Mouse (Mus musculus) hindbrain, embryonic 14.5 days (tissue): ENCODE measurements around the gene 1700088E04Rik. TPM values are rescaled to one million over a fixed set of nuclear protein-coding genes. Genes with fewer than 3 reads are reported as not detected.
A peak's percentile ranks its signal among the peaks of the same experiment; 100 is the strongest.

ENCODE experiments used
- ATAC-seq: fragments of 200-750 bp; cut with Nextera tagmentation; 2 replicates; pipeline ENCODE4 v1.8.0; 2017; ENCODE audit warnings: moderate number of reproducible peaks, mild to moderate bottlenecking, moderate TSS enrichment, moderate library complexity; ENCODE audit not compliant: low FRiP score
- DNase-seq: peaks from one replicate; pipeline ENCODE4 v3.0.0-alpha.2; 2015; ENCODE audit warnings: low spot score
- H3K27ac ChIP-seq: fragments of 300-500 bp; sonication (generic); 2 replicates; pipeline ENCODE4 v1.5.1; 2014; ENCODE audit warnings: mild to moderate bottlenecking, moderate library complexity
- H3K27me3 ChIP-seq: fragments of 300-500 bp; sonication (generic); 2 replicates; pipeline ENCODE4 v1.6.1; 2014; ENCODE audit warnings: mild to moderate bottlenecking, low read length, mixed read lengths; ENCODE audit not compliant: control insufficient read depth, insufficient read depth
- H3K36me3 ChIP-seq: fragments of 300-500 bp; sonication (generic); replicated peaks from 2 replicates; pipeline ENCODE4 v1.6.1; 2014; ENCODE audit not compliant: control insufficient read depth, insufficient read depth
- H3K4me1 ChIP-seq: fragments of 300-500 bp; sonication (generic); replicated peaks from 2 replicates; pipeline ENCODE4 v1.6.1; 2014; ENCODE audit warnings: antibody characterized with exemption, low read length, mixed read lengths; ENCODE audit not compliant: control insufficient read depth, insufficient read depth
- H3K4me2 ChIP-seq: fragments of 300-500 bp; sonication (generic); replicated peaks from 2 replicates; pipeline ENCODE4 v1.6.1; 2014; ENCODE audit warnings: mild to moderate bottlenecking, moderate library complexity
- H3K4me3 ChIP-seq: fragments of 300-500 bp; sonication (generic); replicated peaks from 2 replicates; pipeline ENCODE4 v1.5.1; 2014; ENCODE audit warnings: mild to moderate bottlenecking, low read length
- H3K9ac ChIP-seq: fragments of 300-500 bp; sonication (generic); 2 replicates; pipeline ENCODE4 v1.6.1; 2014
- H3K9me3 ChIP-seq: fragments of 300-500 bp; sonication (generic); 2 replicates; pipeline ENCODE4 v1.6.1; 2016; ENCODE audit warnings: low read length; ENCODE audit not compliant: control insufficient read depth
- WGBS: fragments of 180-500 bp; shearing (Covaris S2); extraction: QIAGEN DNeasy Blood & Tissue Kit; methylation state at CpG from one replicate; pipeline ENCODE4 v1.1.7; 2014; 5-methylcytosine and 5-hydroxymethylcytosine counted together
- polyA plus RNA-seq: library from polyadenylated mRNA; unstranded; fragments of >200 nt; fragmentation: Nextera tagmentation; extraction: Ambion mirVana; gene quantifications from 2 replicates; pipeline ENCODE4 v1.2.1, GENCODE M21; 2014

1700088E04Rik gene
- polyA plus RNA-seq = 18.3 and 19.1 TPM in 2 replicates

- H3K9me3 ChIP-seq = no peaks in the 10 kb centered on the region
- WGBS = 0% methylated on average over 57 of the region's 57 CpGs
- peak; percentile 99 for DNase-seq
- peaks cover 21% of the 10 kb centered on the region for H3K36me3 ChIP-seq
- peaks cover 19% of the 10 kb centered on the region for H3K4me1 ChIP-seq
- H3K27me3 ChIP-seq = no peaks in the 10 kb centered on the region
- H3K4me2 ChIP-seq = peak within 1 kb of the TSS; percentile 89
- H3K4me3 ChIP-seq = peak within 1 kb of the TSS; percentile 87
- H3K9ac ChIP-seq = peak within 1 kb of the TSS; percentile 74
- ATAC-seq = peak; percentile 92
- peak within 1 kb of the TSS; percentile 36; the same call in 1 of the 2 replicates for H3K27ac ChIP-seq
These were observed at the start of gene 1700088E04Rik, which contains the start of gene Polr2f for GRCm38 (mm10) chr15:79140866-79141565. TSS of gene 1700088E04Rik (minus strand) at chr15:79141253. TSS of gene Polr2f (plus strand) at chr15:79141009.

- WGBS = 93% methylated on average over 8 of the region's 8 CpGs
- peaks cover 3% of the 10 kb centered on the region for H3K4me1 ChIP-seq
- H3K9ac ChIP-seq = no peak overlapping the region
- no peaks in the 10 kb centered on the region for H3K36me3 ChIP-seq
- H3K27ac ChIP-seq = no peak overlapping the region
- H3K27me3 ChIP-seq = no peaks in the 10 kb centered on the region
- H3K4me2 ChIP-seq = no peak overlapping the region
- H3K4me3 ChIP-seq = no peak overlapping the region
- no peaks in the 10 kb centered on the region for H3K9me3 ChIP-seq
- ATAC-seq = no peak
- no peak for DNase-seq
These were observed 46.8 kb upstream of the 1700088E04Rik start for GRCm38 (mm10) chr15:79187819-79188218.

- no peak overlapping the region for H3K27ac ChIP-seq
- H3K4me2 ChIP-seq = no peak overlapping the region
- no peak overlapping the region for H3K9ac ChIP-seq
- H3K9me3 ChIP-seq = no peaks in the 10 kb centered on the region
- ATAC-seq (no peak), DNase-seq (no peak)
- no peaks in the 10 kb centered on the region for H3K4me1 ChIP-seq
- no peak overlapping the region for H3K4me3 ChIP-seq
- no peaks in the 10 kb centered on the region for H3K36me3 ChIP-seq
- WGBS = 82% methylated on average over 10 of the region's 10 CpGs
- no peaks in the 10 kb centered on the region for H3K27me3 ChIP-seq
These were observed 44.2 kb upstream of the 1700088E04Rik start for GRCm38 (mm10) chr15:79185213-79185612.

GRCm38 (mm10) chr15:79176905-79177304 lies 35.9 kb upstream of the 1700088E04Rik start:
- H3K4me2 ChIP-seq = no peak overlapping the region
- H3K9me3 ChIP-seq = no peaks in the 10 kb centered on the region
- 50% methylated on average over 6 of the region's 6 CpGs for WGBS
- H3K27me3 ChIP-seq = no peaks in the 10 kb centered on the region
- H3K36me3 ChIP-seq = no peaks in the 10 kb centered on the region
- ATAC-seq (no peak), DNase-seq (no peak)
- H3K27ac ChIP-seq = no peak overlapping the region
- H3K9ac ChIP-seq = no peak overlapping the region
- H3K4me3 ChIP-seq = no peak overlapping the region
- H3K4me1 ChIP-seq = no peaks in the 10 kb centered on the region

GRCm38 (mm10) chr15:79166712-79167111 lies 25.7 kb upstream of the 1700088E04Rik start:
- peak overlapping the region; percentile 21; the same call in 1 of the 2 replicates for H3K27ac ChIP-seq
- H3K4me2 ChIP-seq = no peak overlapping the region
- DNase-seq (no peak), ATAC-seq (no peak)
- H3K4me3 ChIP-seq = no peak overlapping the region
- peaks cover 38% of the 10 kb centered on the region for H3K27me3 ChIP-seq
- no peak overlapping the region for H3K9ac ChIP-seq
- WGBS = 43% methylated on average over 8 of the region's 8 CpGs
- H3K36me3 ChIP-seq = no peaks in the 10 kb centered on the region
- H3K9me3 ChIP-seq = no peaks in the 10 kb centered on the region
- H3K4me1 ChIP-seq = no peaks in the 10 kb centered on the region

- H3K27me3 ChIP-seq = peaks cover 43% of the 10 kb centered on the region
- H3K4me2 ChIP-seq = no peak within 1 kb of the TSS
- 48% methylated on average over 5 of the region's 5 CpGs for WGBS
- DNase-seq (no peak), ATAC-seq (no peak)
- no peaks in the 10 kb centered on the region for H3K9me3 ChIP-seq
- no peaks in the 10 kb centered on the region for H3K36me3 ChIP-seq
- peak within 1 kb of the TSS; percentile 28; the same call in 1 of the 2 replicates for H3K9ac ChIP-seq
- no peaks in the 10 kb centered on the region for H3K4me1 ChIP-seq
- peak within 1 kb of the TSS; percentile 32; the same call in 1 of the 2 replicates for H3K27ac ChIP-seq
- H3K4me3 ChIP-seq = peak within 1 kb of the TSS; percentile 23; the same call in 1 of the 2 replicates
These were observed 24.1 kb upstream of the 1700088E04Rik start, which contains the start of gene Sox10 for GRCm38 (mm10) chr15:79165140-79165539. TSS of gene Sox10 (minus strand) at chr15:79165240.

GRCm38 (mm10) chr15:79164251-79164650 lies 23.2 kb upstream of the 1700088E04Rik start:
- 8% methylated on average over 13 of the region's 15 CpGs for WGBS
- H3K9me3 ChIP-seq = no peaks in the 10 kb centered on the region
- H3K27ac ChIP-seq = no peak overlapping the region
- no peaks in the 10 kb centered on the region for H3K4me1 ChIP-seq
- no peaks in the 10 kb centered on the region for H3K36me3 ChIP-seq
- DNase-seq = no peak
- 0 out of 2 replicates have a peak overlapping the region, but pooled peaks have one; percentile 28 for H3K9ac ChIP-seq
- no peak for ATAC-seq
- H3K27me3 ChIP-seq = peaks cover 43% of the 10 kb centered on the region
- peak overlapping the region; percentile 23; the same call in 1 of the 2 replicates for H3K4me3 ChIP-seq
- H3K4me2 ChIP-seq = no peak overlapping the region

GRCm38 (mm10) chr15:79162822-79163221 lies 21.8 kb upstream of the 1700088E04Rik start:
- Histone ChIP-seq H3K4me1 (no peaks in the 10 kb centered on the region), H3K9me3 (no peaks in the 10 kb centered on the region), H3K9ac (no peak overlapping the region), H3K4me2 (no peak overlapping the region), H3K27ac (no peak overlapping the region), H3K36me3 (no peaks in the 10 kb centered on the region), H3K27me3 (peaks cover 43% of the 10 kb centered on the region), H3K4me3 (peak overlapping the region; percentile 23; the same call in 1 of the 2 replicates)
- 56% methylated on average over 14 of the region's 14 CpGs for WGBS
- no peak for ATAC-seq
- no peak for DNase-seq

- Histone ChIP-seq H3K27ac (no peak overlapping the region), H3K4me2 (no peak overlapping the region), H3K4me3 (peak overlapping the region; percentile 23), H3K4me1 (no peaks in the 10 kb centered on the region), H3K27me3 (peaks cover 43% of the 10 kb centered on the region), H3K36me3 (no peaks in the 10 kb centered on the region), H3K9ac (peak overlapping the region; percentile 10; the same call in 1 of the 2 replicates), H3K9me3 (no peaks in the 10 kb centered on the region)
- DNase-seq (no peak), ATAC-seq (no peak)
- 70% methylated on average over 7 of the region's 7 CpGs for WGBS
These were observed 21.2 kb upstream of the 1700088E04Rik start for GRCm38 (mm10) chr15:79162301-79162700.
